Mouse (Mus musculus) hindbrain, postnatal 0 days (tissue): ENCODE results near the gene Aldh1l1. TPM values are rescaled to one million over a fixed set of nuclear protein-coding genes. Genes with fewer than 3 reads are reported as not detected.

Source experiments
- ATAC-seq: fragments of 200-750 bp; cut with Nextera tagmentation; 2 replicates; pipeline ENCODE4 v1.8.0; 2017; ENCODE audit warnings: mild to moderate bottlenecking, moderate TSS enrichment, moderate library complexity
- DNase-seq: peaks from one replicate; pipeline ENCODE4 v3.0.0-alpha.2; 2015; ENCODE audit warnings: low spot score
- H3K27ac ChIP-seq: fragments of 300-500 bp; sonication (generic); 2 replicates; pipeline ENCODE4 v1.5.1; 2014; ENCODE audit warnings: mild to moderate bottlenecking
- H3K27me3 ChIP-seq: fragments of 300-500 bp; sonication (generic); 2 replicates; pipeline ENCODE4 v1.6.1; 2014; ENCODE audit warnings: low read length, mixed read lengths; ENCODE audit not compliant: insufficient read depth
- H3K36me3 ChIP-seq: fragments of 300-500 bp; sonication (generic); 2 replicates; pipeline ENCODE4 v1.6.1; 2014; ENCODE audit warnings: low read length, mixed read lengths; ENCODE audit not compliant: insufficient read depth
- H3K4me1 ChIP-seq: fragments of 300-500 bp; sonication (generic); 2 replicates; pipeline ENCODE4 v1.6.1; 2014; ENCODE audit warnings: antibody characterized with exemption, low read length, mixed read lengths; ENCODE audit not compliant: insufficient read depth
- H3K4me2 ChIP-seq: fragments of 300-500 bp; sonication (generic); 2 replicates; pipeline ENCODE4 v1.6.1; 2014; ENCODE audit warnings: low read depth, mild to moderate bottlenecking, low read length, moderate library complexity, mixed read lengths
- H3K4me3 ChIP-seq: fragments of 300-500 bp; sonication (generic); 2 replicates; pipeline ENCODE4 v1.5.1; 2014; ENCODE audit warnings: low read length
- H3K9ac ChIP-seq: fragments of 300-500 bp; sonication (generic); replicated peaks from 2 replicates; pipeline ENCODE4 v1.6.1; 2014; ENCODE audit warnings: mild to moderate bottlenecking, low read length, moderate library complexity, mixed read lengths
- H3K9me3 ChIP-seq: fragments of 300-500 bp; sonication (generic); 2 replicates; pipeline ENCODE4 v1.6.1; 2016; ENCODE audit warnings: low read length, mixed read lengths
- CTCF ChIP-seq: IDR thresholded peaks from 2 replicates; pipeline ENCODE4 v1.5.1; 2016; ENCODE audit warnings: antibody characterized with exemption, control low read depth, low read depth
- WGBS: fragments of 180-500 bp; shearing (Covaris S2); extraction: QIAGEN DNeasy Blood & Tissue Kit; methylation state at CpG from one replicate; pipeline ENCODE4 v1.1.7; 2014; 5-methylcytosine and 5-hydroxymethylcytosine counted together
- polyA plus RNA-seq: library from polyadenylated mRNA; unstranded; fragments of >200 nt; fragmentation: Nextera tagmentation; extraction: Ambion mirVana; gene quantifications from 2 replicates; pipeline ENCODE4 v1.2.1, GENCODE M21; 2015
- total RNA-seq: library from RNA; depleted of rRNA; stranded (reverse); fragments of >200 nt; gene quantifications from 2 replicates; pipeline ENCODE4 v1.2.3, GENCODE M21; 2014

Gene Aldh1l1
- total and polyA plus RNA-seq, 2 experiments from 2014 or later: 131 to 168 TPM

DNA sequence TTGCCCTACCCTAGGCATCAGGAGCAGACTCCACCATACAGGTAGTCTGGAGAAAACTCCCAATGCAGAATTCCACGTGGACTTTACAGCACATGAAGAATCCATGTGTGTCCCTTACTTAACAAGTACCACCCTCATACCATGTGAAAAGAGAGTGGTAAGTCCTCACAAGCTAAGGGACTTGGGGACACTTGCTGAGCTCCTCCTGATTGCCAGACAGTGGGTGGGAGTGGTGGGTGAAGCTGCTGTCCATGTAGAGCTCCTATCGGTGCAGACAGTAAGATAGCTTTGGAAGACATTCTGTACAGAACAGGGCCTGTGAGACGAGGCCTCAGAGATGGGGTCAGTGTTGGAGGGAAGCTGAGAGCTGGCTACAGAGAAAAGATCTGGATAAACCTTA lies 81.7 kb downstream of the Aldh1l1 start:
- no peaks in the 10 kb centered on the region for H3K27me3 ChIP-seq
- H3K4me3 ChIP-seq: no peak overlapping the region
- H3K9me3 ChIP-seq: no peaks in the 10 kb centered on the region
- 68% methylated on average over 3 of the region's 3 CpGs for WGBS
- H3K4me1 ChIP-seq: 0 out of 2 replicates have a peak, but pooled peaks cover 5% of the 10 kb centered on the region
- TF ChIP-seq CTCF: no peak
- no peak overlapping the region for H3K9ac ChIP-seq
- H3K4me2 ChIP-seq: no peak overlapping the region
- DNase-seq (no peak), ATAC-seq (no peak)
- no peak overlapping the region for H3K27ac ChIP-seq
- no peaks in the 10 kb centered on the region for H3K36me3 ChIP-seq

DNA sequence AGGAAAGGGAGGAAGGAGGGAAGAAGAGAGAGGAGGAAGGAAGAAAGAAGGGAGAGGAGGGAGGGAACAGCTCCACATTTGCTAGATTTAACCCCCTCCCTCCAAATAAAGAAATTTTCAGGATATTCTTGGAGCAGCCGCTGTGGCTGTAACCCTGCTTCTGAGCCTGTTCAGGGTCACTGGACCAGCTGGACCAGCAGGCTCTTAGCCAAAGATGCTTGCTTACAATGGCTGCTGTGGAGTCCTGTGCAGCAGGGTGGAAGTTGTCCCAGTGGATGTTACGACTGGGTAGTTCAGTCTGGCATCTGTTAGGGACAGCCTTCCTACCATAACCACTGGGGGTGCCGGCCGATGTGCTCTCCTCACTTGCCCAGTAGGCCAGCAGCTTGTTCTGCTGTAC lies 82.5 kb downstream of the Aldh1l1 start:
- TF ChIP-seq CTCF: 0 out of 2 replicates have a peak, but pooled peaks have one; percentile 5

DNA sequence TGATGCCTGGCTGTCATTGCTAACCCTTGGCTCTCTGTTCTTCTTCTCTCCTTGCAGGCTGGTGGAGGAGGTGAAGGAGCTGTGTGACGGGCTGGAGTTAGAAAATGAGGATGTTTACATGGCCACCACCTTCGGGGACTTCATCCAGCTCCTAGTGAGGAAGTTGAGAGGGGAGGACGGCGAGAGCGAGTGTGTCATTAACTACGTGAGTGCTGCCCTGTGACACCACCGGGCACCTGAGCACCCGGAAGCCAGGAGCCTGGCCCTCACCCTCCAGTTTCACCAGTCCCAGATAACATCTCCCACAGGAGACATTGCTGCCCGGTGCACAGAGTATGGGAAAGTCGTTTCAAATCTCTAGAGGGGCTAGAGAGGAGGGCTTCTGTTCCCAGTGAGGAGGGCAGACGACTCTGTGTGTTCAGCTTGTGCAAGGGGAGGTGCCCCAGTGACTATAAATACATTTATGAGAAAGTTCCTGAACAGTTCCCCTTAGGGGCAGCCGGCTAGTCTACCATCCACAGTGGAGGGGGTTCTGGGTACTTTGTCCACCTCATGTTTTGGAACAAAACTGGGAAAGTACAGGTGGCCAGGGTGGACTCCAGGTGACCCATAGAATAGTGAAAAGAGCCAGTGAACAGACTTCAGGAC lies 83.6 kb downstream of the Aldh1l1 start:
- Histone ChIP-seq H3K27ac (no peak overlapping the region), H3K4me3 (no peak overlapping the region), H3K27me3 (no peaks in the 10 kb centered on the region), H3K36me3 (no peaks in the 10 kb centered on the region), H3K9ac (no peak overlapping the region), H3K4me2 (no peak overlapping the region), H3K9me3 (no peaks in the 10 kb centered on the region), H3K4me1 (0 out of 2 replicates have a peak, but pooled peaks cover 5% of the 10 kb centered on the region)
- 77% methylated on average over 12 of the region's 12 CpGs for WGBS
- TF ChIP-seq CTCF: no peak
- DNase-seq (no peak), ATAC-seq (no peak)

More for the DNA sequence above, 82.5 kb downstream of the Aldh1l1 start:
- no peak for ATAC-seq
- H3K36me3 ChIP-seq: no peaks in the 10 kb centered on the region
- no peak overlapping the region for H3K9ac ChIP-seq
- no peaks in the 10 kb centered on the region for H3K27me3 ChIP-seq
- peak; percentile 17 for DNase-seq
- no peak overlapping the region for H3K27ac ChIP-seq
- H3K4me2 ChIP-seq: no peak overlapping the region
- H3K4me1 ChIP-seq: 0 out of 2 replicates have a peak, but pooled peaks cover 5% of the 10 kb centered on the region
- H3K4me3 ChIP-seq: no peak overlapping the region
- no peaks in the 10 kb centered on the region for H3K9me3 ChIP-seq
- 48% methylated on average over 4 of the region's 4 CpGs for WGBS

DNA sequence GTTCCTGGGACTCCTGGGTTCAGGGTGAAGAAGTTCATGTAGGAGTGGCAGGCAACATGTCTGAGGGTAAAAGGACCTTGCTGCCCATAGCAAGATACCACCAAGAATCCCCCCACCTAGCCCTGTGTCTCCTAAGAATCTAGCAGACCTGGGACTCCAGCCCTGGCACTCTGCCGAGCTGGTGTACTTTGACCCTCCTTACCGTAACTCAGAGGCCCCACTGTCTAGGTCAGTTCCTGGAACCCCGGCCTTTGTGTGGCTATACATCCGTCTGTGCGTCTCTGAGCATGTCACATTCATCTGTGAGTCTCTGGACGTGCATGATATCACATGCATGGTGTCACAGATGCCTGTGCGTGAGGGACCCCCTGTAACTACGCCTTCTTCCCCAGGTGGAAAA lies 84.2 kb downstream of the Aldh1l1 start:
- ATAC-seq: no peak
- DNase-seq: no peak
- no peak overlapping the region for H3K9ac ChIP-seq
- no peak overlapping the region for H3K4me2 ChIP-seq
- 82% methylated on average over 8 of the region's 8 CpGs for WGBS
- no peaks in the 10 kb centered on the region for H3K36me3 ChIP-seq
- TF ChIP-seq CTCF: no peak
- H3K27me3 ChIP-seq: no peaks in the 10 kb centered on the region
- H3K9me3 ChIP-seq: no peaks in the 10 kb centered on the region
- H3K27ac ChIP-seq: no peak overlapping the region
- H3K4me3 ChIP-seq: no peak overlapping the region
- 0 out of 2 replicates have a peak, but pooled peaks cover under 1% of the 10 kb centered on the region for H3K4me1 ChIP-seq

DNA sequence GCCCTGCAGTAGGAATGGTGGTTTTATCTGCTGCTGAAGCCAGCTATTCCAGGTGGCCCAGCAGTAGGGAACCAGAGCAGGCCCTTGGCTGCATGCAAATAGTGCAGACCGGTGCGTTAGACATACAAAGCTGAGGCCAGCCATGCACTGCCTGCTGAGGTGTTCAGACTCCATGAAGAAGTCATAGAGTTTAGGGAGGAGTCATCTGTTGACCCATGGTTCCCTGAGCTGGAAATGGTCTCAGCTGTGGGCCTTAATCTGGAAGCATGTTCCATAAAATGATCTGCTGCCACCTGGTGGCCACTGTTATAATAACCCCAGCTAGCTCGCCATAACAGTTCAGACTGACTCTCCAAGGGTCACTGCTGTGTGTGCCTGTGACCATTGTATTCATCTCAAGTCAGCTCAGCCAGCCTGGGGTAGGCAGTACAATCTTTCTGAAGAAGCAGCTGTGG lies 89.1 kb downstream of the Aldh1l1 start:
- Histone ChIP-seq H3K4me1 (no peaks in the 10 kb centered on the region), H3K4me2 (no peak overlapping the region), H3K4me3 (no peak overlapping the region), H3K9me3 (no peaks in the 10 kb centered on the region), H3K36me3 (no peaks in the 10 kb centered on the region), H3K27ac (no peak overlapping the region; the same call in 1 of the 2 replicates), H3K27me3 (no peaks in the 10 kb centered on the region), H3K9ac (no peak overlapping the region)
- peak; percentile 92 for TF ChIP-seq CTCF
- ATAC-seq: peak; percentile 81
- 24% methylated on average over 3 of the region's 3 CpGs for WGBS
- peak; percentile 93 for DNase-seq

DNA sequence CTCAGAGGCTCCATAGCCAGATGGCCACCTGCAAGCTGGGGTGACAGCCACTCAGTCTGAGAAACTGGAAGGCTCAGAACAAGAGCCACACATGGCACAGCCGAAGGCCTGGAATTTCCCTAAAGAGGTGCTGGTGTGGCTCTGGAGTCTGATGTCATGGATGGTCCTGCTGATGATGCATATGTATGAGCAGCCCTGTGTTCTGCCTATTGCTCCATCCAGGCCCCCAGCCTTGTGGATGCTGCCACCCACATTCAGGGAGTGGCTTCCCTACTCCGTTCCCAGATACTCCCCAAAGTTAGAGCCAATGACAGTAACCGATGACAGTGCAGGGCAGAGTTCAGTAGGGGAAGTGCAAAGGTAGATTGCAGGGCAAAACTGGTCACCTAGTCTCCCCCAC lies 91.9 kb downstream of the Aldh1l1 start:
- DNase-seq: no peak
- no peak overlapping the region for H3K4me2 ChIP-seq
- WGBS: 57% methylated on average over 3 of the region's 3 CpGs
- H3K4me3 ChIP-seq: no peak overlapping the region
- no peaks in the 10 kb centered on the region for H3K9me3 ChIP-seq
- no peak for ATAC-seq
- no peak for TF ChIP-seq CTCF
- H3K27me3 ChIP-seq: no peaks in the 10 kb centered on the region
- no peaks in the 10 kb centered on the region for H3K4me1 ChIP-seq
- H3K36me3 ChIP-seq: no peaks in the 10 kb centered on the region
- H3K9ac ChIP-seq: no peak overlapping the region; the same call in 1 of the 2 replicates
- no peak overlapping the region for H3K27ac ChIP-seq

DNA sequence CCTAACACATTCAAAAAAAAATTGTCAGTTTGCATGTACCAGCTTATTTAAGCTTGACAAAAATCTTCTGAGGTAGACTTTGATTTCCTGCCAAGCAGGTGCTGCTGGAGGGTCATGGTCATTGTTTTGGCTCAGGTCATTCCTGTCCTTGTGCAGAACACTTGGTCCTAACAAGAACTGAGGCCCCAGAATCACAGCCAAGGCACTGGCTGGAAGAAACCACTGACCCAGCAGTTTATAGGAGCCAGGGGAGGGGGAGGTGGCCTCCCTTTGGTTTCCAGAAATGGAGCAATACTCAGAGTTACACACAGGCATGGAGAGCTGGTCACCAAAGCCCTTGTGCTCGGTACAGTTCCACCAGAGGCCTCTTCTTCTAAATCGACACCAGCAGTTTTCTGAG lies 96.1 kb downstream of the Aldh1l1 start:
- no peak overlapping the region for H3K9ac ChIP-seq
- no peak for ATAC-seq
- H3K27ac ChIP-seq: no peak overlapping the region
- H3K27me3 ChIP-seq: no peaks in the 10 kb centered on the region
- H3K4me2 ChIP-seq: no peak overlapping the region
- H3K4me1 ChIP-seq: no peaks in the 10 kb centered on the region
- no peaks in the 10 kb centered on the region for H3K9me3 ChIP-seq
- H3K36me3 ChIP-seq: no peaks in the 10 kb centered on the region
- DNase-seq: no peak
- 74% methylated on average over 2 of the region's 2 CpGs for WGBS
- no peak for TF ChIP-seq CTCF
- no peak overlapping the region for H3K4me3 ChIP-seq
